In the genomic region with DNA sequence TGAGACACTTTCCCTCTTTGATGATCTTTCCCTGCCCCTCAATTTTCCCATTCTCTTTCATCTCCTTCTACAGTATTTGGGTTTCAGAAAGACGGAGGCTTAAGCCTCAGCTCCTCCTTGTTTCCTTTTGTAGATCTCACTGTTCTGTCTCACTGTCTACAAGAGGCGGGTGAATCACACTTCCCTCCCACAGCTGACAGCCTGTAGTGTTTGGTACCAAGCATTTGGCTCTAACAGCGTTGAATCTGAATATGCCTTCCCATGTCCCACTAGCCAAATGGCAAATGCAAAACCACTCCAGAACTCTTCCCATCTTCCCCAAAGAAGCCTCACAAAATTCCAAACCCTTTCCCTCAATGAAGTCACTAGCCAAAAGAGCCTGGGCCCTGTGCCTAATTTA, we compare ENCODE assay signal across 26 mouse cellular contexts. TPM values are rescaled to one million over a fixed set of nuclear protein-coding genes. Genes with fewer than 3 reads are reported as not detected.
DNase-seq lines count a peak whose midpoint lies in the region; ATAC-seq and TF ChIP-seq lines count a peak whose summit lies in the region.
"Had no signal": no experiment of that assay in that cellular context is flagged by ENCODE, and none has a peak within 500 bp of the region (broad histone marks: within the 10 kb centered on the region; RNA-seq: fewer than 3 reads in every experiment).

No protein-coding gene starts in this region.

- peaks cover 23% of the 10 kb centered on the region; the same call in 1 of the 2 replicates for H3K36me3 ChIP-seq in hindbrain, postnatal 0 days (ENCODE audit: insufficient read depth, low read length)
- H3K36me3 ChIP-seq: intestine, embryonic 15.5 days had no signal

- no peak for ATAC-seq in hindbrain, postnatal 0 days
- ATAC-seq: forebrain, embryonic 15.5 days; intestine, embryonic 15.5 days had no signal

- H3K9ac ChIP-seq in hindbrain, postnatal 0 days (replicated peaks; ENCODE audit: low read length), result no peak overlapping the region
- H3K9ac ChIP-seq: forebrain, embryonic 15.5 days; heart, embryonic 15.5 days; hindbrain, embryonic 15.5 days; intestine, embryonic 15.5 days; liver, embryonic 13.5 days; midbrain, embryonic 12.5 days had no signal

- WGBS in hindbrain, postnatal 0 days, result 91% methylated on average over 3 of the region's 3 CpGs

- TF ChIP-seq CTCF in left cerebral cortex, adult 2 months (IDR thresholded peaks at IDR 0.05), result no peak
- no peak for TF ChIP-seq CTCF in hindbrain, postnatal 0 days (IDR thresholded peaks at IDR 0.05; ENCODE audit: low read depth)

- H3K27ac ChIP-seq in left cerebral cortex, adult 2 months, result no peak overlapping the region
- H3K27ac ChIP-seq in hindbrain, postnatal 0 days, result no peak overlapping the region
- H3K27ac ChIP-seq: embryonic facial prominence, embryonic 10.5 days; forebrain, embryonic 15.5 days; gastrocnemius, adult 2 months; heart, embryonic 15.5 days; hindbrain, embryonic 15.5 days; intestine, embryonic 15.5 days; liver, embryonic 13.5 days; midbrain, embryonic 12.5 days had no signal

- H3K4me3 ChIP-seq in left cerebral cortex, adult 2 months, result no peak overlapping the region
- H3K4me3 ChIP-seq in hindbrain, postnatal 0 days (ENCODE audit: low read length), result no peak overlapping the region
- H3K4me3 ChIP-seq: embryonic facial prominence, embryonic 10.5 days; forebrain, embryonic 15.5 days; gastrocnemius, adult 2 months; heart, embryonic 15.5 days; hindbrain, embryonic 15.5 days; intestine, embryonic 15.5 days; liver, embryonic 13.5 days; midbrain, embryonic 12.5 days had no signal

- H3K27me3 ChIP-seq in hindbrain, postnatal 0 days (ENCODE audit: insufficient read depth, low read length), result no peaks in the 10 kb centered on the region
- H3K27me3 ChIP-seq: forebrain, embryonic 15.5 days; heart, embryonic 15.5 days; hindbrain, embryonic 15.5 days; intestine, embryonic 15.5 days; liver, embryonic 13.5 days had no signal

- peak; percentile 50 to 66 for DNase-seq in frontal cortex, adult 2 months (ENCODE audit: extremely low spot score in 1 of 2, low spot score in 1 of 2)
- DNase-seq in frontal cortex, postnatal 10 days (ENCODE audit: low spot score in 2 of 2), result no peak
- peak; percentile 67 for DNase-seq in right cerebral cortex, adult 18-20 months
- no peak for DNase-seq in right cerebral cortex, postnatal 4 days
- peak; percentile 18 to 21 for DNase-seq in left cerebral cortex, adult 2 months (ENCODE audit: extremely low spot score in 1 of 2, low spot score in 2 of 2)
- peak; percentile 25 to 67 for DNase-seq in right cerebral cortex, postnatal 36 days (ENCODE audit: low spot score in 2 of 2)
- no peak for DNase-seq in hindbrain, postnatal 0 days (ENCODE audit: low spot score)
- DNase-seq in adrenal gland, postnatal 4 days (ENCODE audit: low spot score in 2 of 2), result no peak
- DNase-seq: adrenal gland, postnatal 14 days; cerebellum, postnatal 10 days; gastrocnemius, adult 2 months; heart, postnatal 36 days; kidney, adult 8-10 months; kidney, postnatal 10 days; liver, embryonic 13.5 days; lung, adult 2 months; lung, postnatal 14 days; thymus, postnatal 14 days had no signal

- no peaks in the 10 kb centered on the region for H3K4me1 ChIP-seq in hindbrain, postnatal 0 days (ENCODE audit: insufficient read depth, low read length)
- H3K4me1 ChIP-seq: embryonic facial prominence, embryonic 10.5 days; forebrain, embryonic 15.5 days; heart, embryonic 15.5 days; hindbrain, embryonic 15.5 days; intestine, embryonic 15.5 days; liver, embryonic 13.5 days; midbrain, embryonic 12.5 days had no signal

- H3K4me2 ChIP-seq in hindbrain, postnatal 0 days (ENCODE audit: low read depth, low read length), result no peak overlapping the region
- H3K4me2 ChIP-seq: forebrain, embryonic 15.5 days; heart, embryonic 15.5 days; hindbrain, embryonic 15.5 days; intestine, embryonic 15.5 days; liver, embryonic 13.5 days; midbrain, embryonic 12.5 days had no signal

- no peaks in the 10 kb centered on the region for H3K9me3 ChIP-seq in hindbrain, postnatal 0 days (ENCODE audit: low read length)
- H3K9me3 ChIP-seq: embryonic facial prominence, embryonic 10.5 days; forebrain, embryonic 15.5 days; heart, embryonic 15.5 days; hindbrain, embryonic 15.5 days; intestine, embryonic 15.5 days; liver, embryonic 13.5 days; midbrain, embryonic 12.5 days had no signal

- intact Hi-C loops in left cerebral cortex, adult 2 months (cut with DNase I), result loop anchor here (5.0 kb wide), 1 partner anchor 91 kb away; no protein-coding TSS in a partner anchor

RNA-seq across cellular contexts. Expression of gene Gnl3l, which starts 20.3 kb away (rescaled TPM):
- polyA plus RNA-seq in frontal cortex, adult 2 months (2012; rRNA removed), result 83.7 and 99.0 TPM in 2 replicates
- 100 to 1,000 TPM; 182 to 201 TPM for total RNA-seq in left cerebral cortex, adult 2 months (2021)
- total RNA-seq in hindbrain, postnatal 0 days (2014; rRNA removed), result 125 and 130 TPM in 2 replicates
- polyA plus RNA-seq in hindbrain, postnatal 0 days (2015; fragmentation: Nextera tagmentation; extraction: Ambion mirVana), result 105 TPM in 2 replicates
- total RNA-seq in adrenal gland, postnatal 4 days (2021), result 10 to 100 TPM; 62.4 to 75.3 TPM

RNA-seq across cellular contexts. Expression of gene Fgd1, which starts 49.2 kb away (rescaled TPM):
- polyA plus RNA-seq in frontal cortex, adult 2 months (2012; rRNA removed), result 16.5 and 18.4 TPM in 2 replicates
- total RNA-seq in left cerebral cortex, adult 2 months (2021), result 10 to 100 TPM; 18.7 to 22.7 TPM
- 46.3 and 50.6 TPM in 2 replicates for total RNA-seq in hindbrain, postnatal 0 days (2014; rRNA removed)
- 12.4 and 12.7 TPM in 2 replicates for polyA plus RNA-seq in hindbrain, postnatal 0 days (2015; fragmentation: Nextera tagmentation; extraction: Ambion mirVana)
- 10 to 100 TPM; 30.9 to 32.7 TPM for total RNA-seq in adrenal gland, postnatal 4 days (2021)
- total RNA-seq: monocyte, adult 5-6 weeks; neutrophil, adult 5-6 weeks had no signal

Comparison
In these comparisons a context has a peak if more than half of its experiments do, and no peak if none do; other contexts are left out.
1. DNase-seq: peak in frontal cortex, adult 2 months (2 of 2), right cerebral cortex, adult 18-20 months (single experiment), left cerebral cortex, adult 2 months (2 of 2) and right cerebral cortex, postnatal 36 days (2 of 2); none in frontal cortex, postnatal 10 days (0 of 2), right cerebral cortex, postnatal 4 days (single experiment), hindbrain, postnatal 0 days (single experiment) and adrenal gland, postnatal 4 days (0 of 2).